Mouse (Mus musculus) cerebellum, adult 9-11 months (tissue): ENCODE results near the gene Minpp1.

Source experiments
- DNase-seq: peaks from one replicate; pipeline ENCODE4 v3.0.0; 2022

Minpp1 gene

GRCm38 (mm10) chr19:32489166-32489895, 3.8 kb downstream of the Minpp1 start:
- no peak for DNase-seq

GRCm38 (mm10) chr19:32490976-32491375, 5.4 kb downstream of the Minpp1 start:
- no peak for DNase-seq

GRCm38 (mm10) chr19:32492339-32492738, 6.8 kb downstream of the Minpp1 start:
- DNase-seq = no peak

- no peak for DNase-seq
Observed at GRCm38 (mm10) chr19:32492981-32493380, 7.4 kb downstream of the Minpp1 start.

- no peak for DNase-seq
Observed at GRCm38 (mm10) chr19:32493471-32493870, 7.9 kb downstream of the Minpp1 start.

- DNase-seq = no peak
Observed at GRCm38 (mm10) chr19:32494611-32495010, 9.0 kb downstream of the Minpp1 start.

GRCm38 (mm10) chr19:32495034-32495433, 9.5 kb downstream of the Minpp1 start:
- DNase-seq = no peak

- no peak for DNase-seq
Observed at GRCm38 (mm10) chr19:32497411-32497810, 11.8 kb downstream of the Minpp1 start.

- DNase-seq = no peak
Observed at GRCm38 (mm10) chr19:32498002-32498401, 12.4 kb downstream of the Minpp1 start.

GRCm38 (mm10) chr19:32501414-32501813, 15.8 kb downstream of the Minpp1 start:
- no peak for DNase-seq

GRCm38 (mm10) chr19:32506081-32506480, 20.5 kb downstream of the Minpp1 start:
- DNase-seq = no peak

- DNase-seq = no peak
Observed at GRCm38 (mm10) chr19:32506514-32506913, 20.9 kb downstream of the Minpp1 start.

GRCm38 (mm10) chr19:32507100-32507499, 21.5 kb downstream of the Minpp1 start:
- DNase-seq = no peak

- DNase-seq = no peak
Observed at GRCm38 (mm10) chr19:32507526-32507925, 22.0 kb downstream of the Minpp1 start.

- DNase-seq = no peak
Observed at GRCm38 (mm10) chr19:32510267-32510666, 24.7 kb downstream of the Minpp1 start.

- no peak for DNase-seq
Observed at GRCm38 (mm10) chr19:32510962-32511361, 25.4 kb downstream of the Minpp1 start.

- no peak for DNase-seq
Observed at GRCm38 (mm10) chr19:32512518-32512917, 26.9 kb downstream of the Minpp1 start.

- DNase-seq = no peak
Observed at GRCm38 (mm10) chr19:32516575-32516974, 31.0 kb downstream of the Minpp1 start.

- DNase-seq = no peak
Observed at GRCm38 (mm10) chr19:32521446-32521845, 35.9 kb downstream of the Minpp1 start.

GRCm38 (mm10) chr19:32522247-32522646, 36.7 kb downstream of the Minpp1 start:
- no peak for DNase-seq

GRCm38 (mm10) chr19:32522753-32523307, 37.3 kb downstream of the Minpp1 start:
- DNase-seq = no peak

- DNase-seq = no peak
Observed at GRCm38 (mm10) chr19:32523769-32524515, 38.4 kb downstream of the Minpp1 start.

- no peak for DNase-seq
Observed at GRCm38 (mm10) chr19:32524516-32524860, 38.9 kb downstream of the Minpp1 start.

GRCm38 (mm10) chr19:32527139-32527538, 41.6 kb downstream of the Minpp1 start:
- no peak for DNase-seq
